Mouse (Mus musculus) CD4-positive, CD25-positive, alpha-beta regulatory T cell, adult 4 months (primary cell): ENCODE results near the gene Asic2. TPM values are rescaled to one million over a fixed set of nuclear protein-coding genes. Genes with fewer than 3 reads are reported as not detected.

Experiments used
- ATAC-seq: one replicate; pipeline ENCODE4 v1.8.0; 2017
- polyA plus RNA-seq, 2 experiments: library from polyadenylated mRNA; unstranded; fragments of 100-300 nt; shearing (Covaris generic); gene quantifications; one replicate each; pipeline ENCODE4 v1.2.1; 2017

The Asic2 gene
- polyA plus RNA-seq, 2 experiments from 2014 or later, result not detected

GRCm38 (mm10) chr11:81595235-81595634 is 373.0 kb downstream of the Asic2 start:
- no peak for ATAC-seq

DNA sequence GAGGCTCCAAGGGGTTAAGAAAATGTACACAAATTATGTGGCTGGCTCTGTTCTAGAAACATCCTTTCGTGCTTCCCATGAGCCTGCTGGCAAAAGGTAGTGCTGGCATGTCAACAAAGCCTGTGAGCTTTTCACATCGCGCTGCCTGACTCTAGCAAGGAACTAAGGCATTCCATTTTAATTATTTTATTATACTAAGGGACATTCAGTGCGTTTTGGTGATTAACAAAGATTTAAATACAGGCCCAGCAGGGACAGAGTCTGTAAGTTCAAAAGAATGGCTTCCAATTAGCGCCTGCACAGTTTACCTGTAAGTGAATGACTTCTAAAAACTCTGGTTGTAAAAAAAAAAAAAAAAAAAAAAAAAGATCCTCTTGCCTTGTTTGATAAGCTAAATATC is 375.5 kb downstream of the Asic2 start:
- ATAC-seq, result no peak

DNA sequence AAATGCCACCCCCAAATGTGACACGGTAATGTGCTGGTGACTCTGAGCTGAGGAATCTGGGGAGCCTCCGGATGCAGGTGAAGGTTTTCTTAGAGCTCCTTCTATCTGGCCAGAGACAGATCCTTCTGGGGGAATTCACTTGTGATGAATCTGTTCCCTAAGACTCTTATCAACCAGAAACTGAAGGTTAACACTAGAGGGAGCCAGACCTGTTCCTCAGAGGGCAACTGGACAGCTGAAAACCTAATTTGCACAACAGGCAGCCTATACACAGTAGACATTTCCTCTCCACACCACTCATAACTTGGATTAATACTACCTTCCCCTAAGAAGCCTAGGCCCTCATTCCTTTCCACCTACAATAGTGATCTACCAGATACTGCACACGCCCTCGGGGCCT is 377.3 kb downstream of the Asic2 start:
- no peak for ATAC-seq

DNA sequence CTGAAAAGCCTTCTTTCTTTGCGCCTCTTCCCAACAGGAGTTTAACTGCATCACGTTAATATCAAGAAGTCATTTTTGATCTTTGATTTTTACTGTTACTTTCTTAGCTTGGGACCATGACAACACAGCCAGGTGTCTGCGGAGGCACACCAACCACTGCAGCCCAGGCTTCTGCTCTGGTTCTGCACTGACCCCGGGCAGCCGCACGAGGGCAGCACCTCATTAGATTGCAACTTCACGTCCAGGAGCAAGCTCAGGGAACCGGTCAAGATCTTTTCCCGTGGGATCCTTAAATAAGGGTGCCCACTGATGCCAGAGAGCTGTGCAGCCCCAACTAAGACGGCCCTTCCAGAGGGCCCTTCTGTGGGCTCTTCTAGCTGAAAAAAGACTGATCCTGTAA is 379.6 kb downstream of the Asic2 start:
- ATAC-seq, result no peak

GRCm38 (mm10) chr11:81587942-81588341 is 380.3 kb downstream of the Asic2 start:
- no peak for ATAC-seq

GRCm38 (mm10) chr11:81587114-81587513 is 381.1 kb downstream of the Asic2 start:
- no peak for ATAC-seq

GRCm38 (mm10) chr11:81584506-81584905 is 383.8 kb downstream of the Asic2 start:
- ATAC-seq, result no peak

DNA sequence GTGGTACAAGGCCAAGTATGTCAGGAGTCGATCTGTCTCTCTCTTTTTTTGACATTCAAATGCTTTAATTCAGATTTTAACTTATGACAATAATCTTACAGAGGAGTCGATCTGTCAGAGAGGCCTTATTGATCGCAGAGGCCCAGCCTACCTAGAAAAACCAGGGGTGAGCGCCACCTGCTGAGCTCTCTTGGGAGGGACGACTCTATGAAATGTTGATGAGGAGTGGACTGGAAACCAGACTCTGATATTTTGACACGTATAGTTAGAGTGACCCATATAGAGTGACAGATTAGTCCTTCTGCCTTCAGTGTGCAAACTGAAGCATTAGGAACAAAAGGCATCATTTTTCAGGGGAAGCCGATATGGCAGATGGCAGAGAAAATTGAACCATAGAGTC is 385.1 kb downstream of the Asic2 start:
- ATAC-seq, result no peak

DNA sequence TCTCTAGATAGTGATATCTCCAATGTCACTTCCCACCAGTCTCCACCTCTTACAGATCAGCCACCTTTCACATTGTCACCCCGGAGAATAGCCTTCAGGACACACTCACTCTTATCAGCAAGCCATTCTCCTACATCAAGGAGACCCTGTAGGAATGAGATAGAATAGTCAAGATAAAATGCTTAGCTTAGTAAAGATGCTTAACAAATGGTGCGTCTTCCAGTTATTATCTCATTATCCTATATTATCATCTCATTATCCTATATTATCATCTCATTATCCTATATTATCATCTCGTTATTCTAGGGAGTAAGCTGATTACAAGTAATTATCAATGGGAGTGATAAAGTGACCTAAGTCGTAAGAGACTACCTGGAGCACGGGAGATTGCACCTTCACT is 386.1 kb downstream of the Asic2 start:
- no peak for ATAC-seq

- no peak for ATAC-seq
Measured at GRCm38 (mm10) chr11:81579753-81580152, 388.5 kb downstream of the Asic2 start.

DNA sequence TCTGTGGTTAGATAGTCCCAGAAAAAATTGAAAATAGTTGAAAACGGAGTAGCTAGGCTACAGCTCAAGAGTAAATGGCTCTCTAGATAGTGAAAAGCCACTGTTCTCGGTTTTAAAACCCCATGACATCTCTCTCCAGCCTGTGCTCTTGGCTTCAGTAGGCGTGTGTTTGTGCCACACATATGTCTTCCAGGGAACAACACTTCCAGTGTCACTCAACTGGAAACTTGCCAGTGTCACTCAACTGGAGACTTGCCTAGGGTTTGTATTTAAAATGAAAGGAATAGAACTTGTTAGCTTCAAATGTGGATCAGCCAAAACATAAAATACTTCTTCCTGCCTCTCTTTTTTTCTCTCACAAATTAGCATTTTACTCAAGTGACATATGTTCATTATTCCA is 397.9 kb downstream of the Asic2 start:
- no peak for ATAC-seq

DNA sequence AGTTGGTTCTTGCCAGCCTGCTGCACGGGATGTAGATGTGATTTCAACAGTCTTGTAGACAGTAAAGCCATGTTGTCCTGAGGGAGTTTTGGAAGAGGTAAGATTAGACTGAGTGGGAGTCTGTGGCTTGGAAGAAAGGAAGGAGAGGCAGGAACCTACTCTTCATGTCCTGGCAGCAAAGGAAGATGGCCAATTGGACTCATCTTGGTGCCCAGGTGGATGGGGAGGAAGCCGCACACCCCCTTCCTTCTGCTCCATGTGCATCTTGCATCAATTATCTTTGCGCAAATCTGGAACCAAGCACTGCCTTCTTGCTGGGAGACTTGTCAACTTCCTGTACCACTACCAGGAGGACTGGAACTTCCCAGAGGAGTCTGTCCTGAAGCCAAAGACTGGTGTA is 403.4 kb downstream of the Asic2 start:
- no peak for ATAC-seq

- no peak for ATAC-seq
Measured at GRCm38 (mm10) chr11:81560374-81560773, 407.9 kb downstream of the Asic2 start.

DNA sequence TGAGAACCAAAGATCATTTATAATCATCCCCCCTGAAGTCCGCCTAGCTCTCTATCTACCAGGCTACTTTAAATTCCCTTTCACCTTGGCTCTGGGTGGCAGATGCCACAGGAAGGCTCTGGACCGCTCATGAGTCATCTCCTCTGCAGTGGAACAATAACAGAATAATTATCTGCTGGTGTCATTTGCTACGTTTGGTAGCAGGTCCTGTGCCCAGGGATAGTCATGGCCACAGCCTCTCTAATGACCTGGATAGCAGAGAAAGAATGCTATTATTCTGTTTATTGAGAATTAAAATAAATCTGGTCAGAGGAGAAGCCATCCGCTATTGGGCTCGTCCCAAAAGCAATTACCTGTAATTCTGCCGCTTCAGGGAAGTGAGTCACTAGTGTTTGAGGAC is 425.1 kb downstream of the Asic2 start:
- ATAC-seq, result no peak

- ATAC-seq, result no peak
Measured at GRCm38 (mm10) chr11:81535121-81535717, 433.0 kb downstream of the Asic2 start.

GRCm38 (mm10) chr11:81534686-81535085 is 433.6 kb downstream of the Asic2 start:
- no peak for ATAC-seq

DNA sequence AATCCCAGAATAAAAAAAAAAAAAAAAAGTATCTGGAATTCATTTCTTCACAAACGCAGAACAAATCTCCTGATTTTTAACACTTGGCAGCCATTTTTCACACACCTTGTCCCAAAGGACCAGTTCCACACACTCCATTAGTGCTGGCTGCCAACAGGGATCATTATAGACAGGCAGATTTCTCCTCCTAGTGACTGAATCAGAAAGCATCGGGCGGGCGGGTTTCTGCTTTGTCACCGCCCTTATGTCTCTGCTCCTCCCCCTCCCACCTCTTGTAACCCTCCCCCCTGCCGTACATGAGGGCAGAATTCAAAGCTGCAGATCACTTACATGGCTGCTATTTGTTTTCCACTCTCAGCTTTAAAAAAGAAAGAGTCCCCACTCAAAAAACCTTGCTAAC is 436.4 kb downstream of the Asic2 start:
- no peak for ATAC-seq

- ATAC-seq, result no peak
Measured at GRCm38 (mm10) chr11:81522927-81523326, 445.3 kb downstream of the Asic2 start.

GRCm38 (mm10) chr11:81521881-81522280 is 446.4 kb downstream of the Asic2 start:
- ATAC-seq, result no peak

- no peak for ATAC-seq
Measured at GRCm38 (mm10) chr11:81518001-81518955, 450.0 kb downstream of the Asic2 start.

DNA sequence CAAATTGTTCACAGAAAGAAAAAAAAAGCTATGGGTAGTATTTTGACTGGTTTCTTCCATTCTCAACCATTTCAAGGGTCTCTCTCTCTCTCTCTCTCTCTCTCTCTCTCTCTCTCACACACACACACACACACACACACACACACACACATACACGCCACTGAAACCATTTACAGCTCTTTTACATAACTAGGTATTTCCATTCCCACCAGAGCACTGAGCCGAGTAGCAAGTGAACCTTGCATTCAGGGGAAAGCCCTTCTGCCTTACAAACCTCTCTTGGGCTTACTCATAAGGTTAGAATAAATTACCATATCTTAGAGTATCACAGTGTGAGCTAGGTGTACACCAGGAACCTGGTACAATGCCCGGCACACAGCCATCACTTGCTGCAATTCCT is 452.5 kb downstream of the Asic2 start:
- ATAC-seq, result no peak

- no peak for ATAC-seq
Measured at GRCm38 (mm10) chr11:81512434-81512833, 455.8 kb downstream of the Asic2 start.

DNA sequence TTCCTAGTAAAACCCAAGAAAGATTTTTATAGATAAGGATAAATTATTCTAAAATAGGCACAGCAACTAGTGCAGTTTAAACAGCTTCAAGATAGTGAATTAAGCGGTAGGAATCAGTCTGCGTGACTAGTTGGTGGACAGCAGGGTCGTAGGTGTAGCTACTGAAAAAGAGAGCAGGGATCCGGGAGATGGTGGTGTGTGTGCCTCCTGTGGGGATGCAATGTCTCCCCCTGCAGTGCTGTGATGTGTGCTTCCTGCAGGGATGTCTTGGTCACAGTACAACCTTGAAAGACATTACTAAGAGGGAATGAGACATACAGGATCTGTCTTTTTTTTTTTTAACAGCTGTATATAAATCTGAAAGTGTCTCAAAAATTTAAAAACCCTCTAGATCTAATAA is 456.9 kb downstream of the Asic2 start:
- ATAC-seq, result no peak
